Mouse (Mus musculus): ENCODE data around the gene Tpcn2. TPM values are rescaled to one million over a fixed set of nuclear protein-coding genes. Genes with fewer than 3 reads are reported as not detected.

Gene Tpcn2
- polyA plus RNA-seq, 1 experiment from 2014 or later = 3.7 TPM

GRCm38 (mm10) chr7:145314785-145315411, 31.1 kb upstream of the Tpcn2 start, which contains the start of gene Mrgprd:
Gene Mrgprd (plus strand): TSS chr7:145314835.
- no peak within 1 kb of the TSS for H3K9ac ChIP-seq (ENCODE audit: low read depth, low read length)
- H3K4me3 ChIP-seq (ENCODE audit: low read depth, low read length) = no peak within 1 kb of the TSS
- no peaks in the 10 kb centered on the region for H3K9me3 ChIP-seq (ENCODE audit: control insufficient read depth, low read length)
- ATAC-seq (ENCODE audit: low FRiP score) (no peak), DNase-seq (ENCODE audit: low spot score) (no peak)
- no peaks in the 10 kb centered on the region for H3K27me3 ChIP-seq (ENCODE audit: control insufficient read depth, insufficient read depth, low read length)
- no peaks in the 10 kb centered on the region for H3K4me1 ChIP-seq (replicated peaks; ENCODE audit: control insufficient read depth, insufficient read depth, low read length)
- no peak within 1 kb of the TSS for H3K27ac ChIP-seq (ENCODE audit: low read depth, low read length)
- 92% methylated on average over 6 of the region's 6 CpGs for WGBS
- no peaks in the 10 kb centered on the region for H3K36me3 ChIP-seq (ENCODE audit: control insufficient read depth, insufficient read depth, low read length)
- no peak within 1 kb of the TSS for H3K4me2 ChIP-seq (replicated peaks; ENCODE audit: low read depth, low read length)

GRCm38 (mm10) chr7:145312137-145312536, 28.3 kb upstream of the Tpcn2 start:
- H3K36me3 ChIP-seq (ENCODE audit: control insufficient read depth, insufficient read depth, low read length) = no peaks in the 10 kb centered on the region
- 88% methylated on average over 3 of the region's 3 CpGs for WGBS
- no peaks in the 10 kb centered on the region for H3K27me3 ChIP-seq (ENCODE audit: control insufficient read depth, insufficient read depth, low read length)
- H3K4me2 ChIP-seq (replicated peaks; ENCODE audit: low read depth, low read length) = no peak overlapping the region
- no peaks in the 10 kb centered on the region for H3K4me1 ChIP-seq (replicated peaks; ENCODE audit: control insufficient read depth, insufficient read depth, low read length)
- no peak overlapping the region for H3K4me3 ChIP-seq (ENCODE audit: low read depth, low read length)
- H3K9me3 ChIP-seq (ENCODE audit: control insufficient read depth, low read length) = no peaks in the 10 kb centered on the region
- no peak for DNase-seq (ENCODE audit: low spot score)
- no peak for ATAC-seq (ENCODE audit: low FRiP score)
- H3K9ac ChIP-seq (ENCODE audit: low read depth, low read length) = no peak overlapping the region
- no peak overlapping the region for H3K27ac ChIP-seq (ENCODE audit: low read depth, low read length)

- no peaks in the 10 kb centered on the region for H3K9me3 ChIP-seq (ENCODE audit: control insufficient read depth, low read length)
- no peak overlapping the region for H3K4me3 ChIP-seq (ENCODE audit: low read depth, low read length)
- WGBS = 86% methylated on average over 5 of the region's 5 CpGs
- no peak overlapping the region for H3K4me2 ChIP-seq (replicated peaks; ENCODE audit: low read depth, low read length)
- H3K27me3 ChIP-seq (ENCODE audit: control insufficient read depth, insufficient read depth, low read length) = no peaks in the 10 kb centered on the region
- H3K36me3 ChIP-seq (ENCODE audit: control insufficient read depth, insufficient read depth, low read length) = no peaks in the 10 kb centered on the region
- DNase-seq (ENCODE audit: low spot score) = no peak
- no peak overlapping the region for H3K9ac ChIP-seq (ENCODE audit: low read depth, low read length)
- no peak overlapping the region for H3K27ac ChIP-seq (ENCODE audit: low read depth, low read length)
- ATAC-seq (ENCODE audit: low FRiP score) = no peak
- H3K4me1 ChIP-seq (replicated peaks; ENCODE audit: control insufficient read depth, insufficient read depth, low read length) = no peaks in the 10 kb centered on the region
These were observed 26.7 kb upstream of the Tpcn2 start for GRCm38 (mm10) chr7:145310526-145310925.

- Histone ChIP-seq H3K4me3 (ENCODE audit: low read depth, low read length) (no peak overlapping the region), H3K27me3 (ENCODE audit: control insufficient read depth, insufficient read depth, low read length) (no peaks in the 10 kb centered on the region), H3K9me3 (ENCODE audit: control insufficient read depth, low read length) (no peaks in the 10 kb centered on the region), H3K4me1 (replicated peaks; ENCODE audit: control insufficient read depth, insufficient read depth, low read length) (no peaks in the 10 kb centered on the region), H3K27ac (ENCODE audit: low read depth, low read length) (no peak overlapping the region), H3K4me2 (replicated peaks; ENCODE audit: low read depth, low read length) (no peak overlapping the region), H3K36me3 (ENCODE audit: control insufficient read depth, insufficient read depth, low read length) (no peaks in the 10 kb centered on the region), H3K9ac (ENCODE audit: low read depth, low read length) (no peak overlapping the region)
- DNase-seq (ENCODE audit: low spot score) = no peak
- ATAC-seq (ENCODE audit: low FRiP score) = no peak
- WGBS = 75% methylated on average over 1 of the region's 1 CpGs
These were observed 26.1 kb upstream of the Tpcn2 start for GRCm38 (mm10) chr7:145309877-145310276.

- DNase-seq (ENCODE audit: low spot score) (no peak), ATAC-seq (ENCODE audit: low FRiP score) (no peak)
- no peak overlapping the region for H3K4me3 ChIP-seq (ENCODE audit: low read depth, low read length)
- no peak overlapping the region for H3K27ac ChIP-seq (ENCODE audit: low read depth, low read length)
- H3K36me3 ChIP-seq (ENCODE audit: control insufficient read depth, insufficient read depth, low read length) = no peaks in the 10 kb centered on the region
- no peaks in the 10 kb centered on the region for H3K9me3 ChIP-seq (ENCODE audit: control insufficient read depth, low read length)
- H3K9ac ChIP-seq (ENCODE audit: low read depth, low read length) = no peak overlapping the region
- no peak overlapping the region for H3K4me2 ChIP-seq (replicated peaks; ENCODE audit: low read depth, low read length)
- no peaks in the 10 kb centered on the region for H3K27me3 ChIP-seq (ENCODE audit: control insufficient read depth, insufficient read depth, low read length)
- WGBS = 91% methylated on average over 4 of the region's 4 CpGs
- no peaks in the 10 kb centered on the region for H3K4me1 ChIP-seq (replicated peaks; ENCODE audit: control insufficient read depth, insufficient read depth, low read length)
These were observed 25.1 kb upstream of the Tpcn2 start for GRCm38 (mm10) chr7:145308866-145309265.

GRCm38 (mm10) chr7:145308061-145308675, 24.4 kb upstream of the Tpcn2 start:
- H3K4me3 ChIP-seq (ENCODE audit: low read depth, low read length) = no peak overlapping the region
- no peaks in the 10 kb centered on the region for H3K36me3 ChIP-seq (ENCODE audit: control insufficient read depth, insufficient read depth, low read length)
- no peak overlapping the region for H3K9ac ChIP-seq (ENCODE audit: low read depth, low read length)
- H3K27me3 ChIP-seq (ENCODE audit: control insufficient read depth, insufficient read depth, low read length) = no peaks in the 10 kb centered on the region
- no peak overlapping the region for H3K27ac ChIP-seq (ENCODE audit: low read depth, low read length)
- ATAC-seq (ENCODE audit: low FRiP score) = no peak
- DNase-seq (ENCODE audit: low spot score) = no peak
- no peaks in the 10 kb centered on the region for H3K9me3 ChIP-seq (ENCODE audit: control insufficient read depth, low read length)
- WGBS = 79% methylated on average over 30 of the region's 30 CpGs
- H3K4me2 ChIP-seq (replicated peaks; ENCODE audit: low read depth, low read length) = no peak overlapping the region
- no peaks in the 10 kb centered on the region for H3K4me1 ChIP-seq (replicated peaks; ENCODE audit: control insufficient read depth, insufficient read depth, low read length)

- no peaks in the 10 kb centered on the region for H3K36me3 ChIP-seq (ENCODE audit: control insufficient read depth, insufficient read depth, low read length)
- 88% methylated on average over 10 of the region's 10 CpGs for WGBS
- ATAC-seq (ENCODE audit: low FRiP score) = no peak
These were observed 23.8 kb upstream of the Tpcn2 start for GRCm38 (mm10) chr7:145307636-145308035.

GRCm38 (mm10) chr7:145304153-145304552, 20.3 kb upstream of the Tpcn2 start:
- Histone ChIP-seq H3K9me3 (ENCODE audit: control insufficient read depth, low read length) (no peaks in the 10 kb centered on the region), H3K9ac (ENCODE audit: low read depth, low read length) (no peak overlapping the region), H3K27me3 (ENCODE audit: control insufficient read depth, insufficient read depth, low read length) (no peaks in the 10 kb centered on the region), H3K4me1 (replicated peaks; ENCODE audit: control insufficient read depth, insufficient read depth, low read length) (no peaks in the 10 kb centered on the region), H3K4me2 (replicated peaks; ENCODE audit: low read depth, low read length) (no peak overlapping the region), H3K27ac (ENCODE audit: low read depth, low read length) (no peak overlapping the region), H3K36me3 (ENCODE audit: control insufficient read depth, insufficient read depth, low read length) (no peaks in the 10 kb centered on the region), H3K4me3 (ENCODE audit: low read depth, low read length) (no peak overlapping the region)
- ATAC-seq (ENCODE audit: low FRiP score) = no peak
- no peak for DNase-seq (ENCODE audit: low spot score)
- WGBS = 80% methylated on average over 2 of the region's 2 CpGs

More at GRCm38 (mm10) chr7:145307636-145308035, 23.8 kb upstream of the Tpcn2 start:
- Histone ChIP-seq H3K4me3 (ENCODE audit: low read depth, low read length) (no peak overlapping the region), H3K9me3 (ENCODE audit: control insufficient read depth, low read length) (no peaks in the 10 kb centered on the region), H3K9ac (ENCODE audit: low read depth, low read length) (no peak overlapping the region), H3K27me3 (ENCODE audit: control insufficient read depth, insufficient read depth, low read length) (no peaks in the 10 kb centered on the region), H3K27ac (ENCODE audit: low read depth, low read length) (no peak overlapping the region), H3K4me1 (replicated peaks; ENCODE audit: control insufficient read depth, insufficient read depth, low read length) (no peaks in the 10 kb centered on the region), H3K4me2 (replicated peaks; ENCODE audit: low read depth, low read length) (no peak overlapping the region)
- DNase-seq (ENCODE audit: low spot score) = no peak

Data from hindbrain, embryonic 11.5 days (tissue).